Mouse (Mus musculus): Measurements from ENCODE around the gene Szrd1.

Gene Szrd1

GRCm38 (mm10) chr4:141114521-141114981 lies 25.0 kb downstream of the Szrd1 start:
- DNase-seq (ENCODE audit: low spot score), result no peak

- DNase-seq (ENCODE audit: low spot score), result no peak
Observed at GRCm38 (mm10) chr4:141113831-141114230, 25.7 kb downstream of the Szrd1 start.

- no peak for DNase-seq (ENCODE audit: low spot score)
Observed at GRCm38 (mm10) chr4:141108196-141108732, 31.3 kb downstream of the Szrd1 start.

- DNase-seq (ENCODE audit: low spot score), result no peak
Observed at GRCm38 (mm10) chr4:141106526-141107183, 32.9 kb downstream of the Szrd1 start.

- DNase-seq (ENCODE audit: low spot score), result no peak
Observed at GRCm38 (mm10) chr4:141101855-141102254, 37.7 kb downstream of the Szrd1 start.

GRCm38 (mm10) chr4:141101291-141101690 lies 38.3 kb downstream of the Szrd1 start:
- DNase-seq (ENCODE audit: low spot score), result no peak

GRCm38 (mm10) chr4:141099956-141100355 lies 39.6 kb downstream of the Szrd1 start:
- no peak for DNase-seq (ENCODE audit: low spot score)

- no peak for DNase-seq (ENCODE audit: low spot score)
Observed at GRCm38 (mm10) chr4:141098935-141099334, 40.6 kb downstream of the Szrd1 start.

GRCm38 (mm10) chr4:141096710-141097109 lies 42.9 kb downstream of the Szrd1 start:
- no peak for DNase-seq (ENCODE audit: low spot score)

GRCm38 (mm10) chr4:141095016-141095415 lies 44.6 kb downstream of the Szrd1 start:
- DNase-seq (ENCODE audit: low spot score), result no peak

GRCm38 (mm10) chr4:141088714-141089113 lies 50.9 kb downstream of the Szrd1 start:
- no peak for DNase-seq (ENCODE audit: low spot score)

GRCm38 (mm10) chr4:141088033-141088432 lies 51.5 kb downstream of the Szrd1 start, which contains the start of gene Spata21:
Spata21 (plus strand) TSS chr4:141088333.
- no peak for DNase-seq (ENCODE audit: low spot score)

- DNase-seq (ENCODE audit: low spot score), result no peak
Observed at GRCm38 (mm10) chr4:141086862-141087261, 52.7 kb downstream of the Szrd1 start.

- no peak for DNase-seq (ENCODE audit: low spot score)
Observed at GRCm38 (mm10) chr4:141078510-141079137, 61.0 kb downstream of the Szrd1 start.

- DNase-seq (ENCODE audit: low spot score), result peak; percentile 95
Observed at GRCm38 (mm10) chr4:141077681-141078509, 61.7 kb downstream of the Szrd1 start, which contains the start of gene Necap2. Necap2 (minus strand) TSS chr4:141078357.

GRCm38 (mm10) chr4:141076761-141077506 lies 62.6 kb downstream of the Szrd1 start:
- DNase-seq (ENCODE audit: low spot score), result no peak

- DNase-seq (ENCODE audit: low spot score), result no peak
Observed at GRCm38 (mm10) chr4:141074109-141074508, 65.5 kb downstream of the Szrd1 start.

- DNase-seq (ENCODE audit: low spot score), result no peak
Observed at GRCm38 (mm10) chr4:141073661-141074060, 65.9 kb downstream of the Szrd1 start.

GRCm38 (mm10) chr4:141072502-141072901 lies 67.1 kb downstream of the Szrd1 start:
- no peak for DNase-seq (ENCODE audit: low spot score)

GRCm38 (mm10) chr4:141069731-141070130 lies 69.8 kb downstream of the Szrd1 start:
- DNase-seq (ENCODE audit: low spot score), result peak; percentile 50

- no peak for DNase-seq (ENCODE audit: low spot score)
Observed at GRCm38 (mm10) chr4:141068655-141069054, 70.9 kb downstream of the Szrd1 start.
